Mouse (Mus musculus) bone marrow macrophage, adult 2 months (primary cell): ENCODE measurements around the gene Kif27.
"Not testable (repeated sequence)": the region's sequence is repeated elsewhere in the genome, so short reads cannot be mapped to it uniquely, and the experiment has no call there.

Source experiments
- CTCF ChIP-seq: IDR thresholded peaks from 2 replicates; pipeline ENCODE4 v1.5.1; 2012; ENCODE audit warnings: low read depth, mild to moderate bottlenecking, low read length, moderate library complexity
- POLR2A ChIP-seq: IDR thresholded peaks from 2 replicates; pipeline ENCODE4 v1.6.1; 2012; ENCODE audit warnings: mild to moderate bottlenecking, low read depth, low read length, borderline replicate concordance

- TF ChIP-seq CTCF, POLR2A: not testable (repeated sequence)
These were observed 6.3 kb upstream of the Kif27 start for GRCm38 (mm10) chr13:58365179-58365578.
